Mouse (Mus musculus) stomach, embryonic 14.5 days (tissue): ENCODE data around the gene Crot. TPM values are rescaled to one million over a fixed set of nuclear protein-coding genes. Genes with fewer than 3 reads are reported as not detected.
"Not testable (repeated sequence)": the region's sequence is repeated elsewhere in the genome, so short reads cannot be mapped to it uniquely, and the experiment has no call there.

ENCODE experiments used
- ATAC-seq: fragments of 200-750 bp; cut with Nextera tagmentation; 2 replicates; pipeline ENCODE4 v1.8.0; 2017; ENCODE audit warnings: low read depth, moderate TSS enrichment; ENCODE audit not compliant: insufficient number of reproducible peaks, insufficient read depth, low FRiP score
- H3K27ac ChIP-seq: fragments of 300-500 bp; sonication (generic); 2 replicates; pipeline ENCODE4 v1.5.1; 2014; ENCODE audit warnings: mild to moderate bottlenecking, low read length, moderate library complexity, mixed read lengths
- H3K27me3 ChIP-seq: fragments of 300-500 bp; sonication (generic); 2 replicates; pipeline ENCODE4 v1.6.1; 2014; ENCODE audit warnings: low read length, control low read depth, mixed read lengths; ENCODE audit not compliant: control insufficient read depth, insufficient read depth
- H3K36me3 ChIP-seq: fragments of 300-500 bp; sonication (generic); 2 replicates; pipeline ENCODE4 v1.6.1; 2014; ENCODE audit warnings: mild to moderate bottlenecking, control low read depth, low read length, moderate library complexity, mixed read lengths; ENCODE audit not compliant: control insufficient read depth, insufficient read depth
- H3K4me1 ChIP-seq: fragments of 300-500 bp; sonication (generic); 2 replicates; pipeline ENCODE4 v1.6.1; 2014; ENCODE audit warnings: low read length, control low read depth, mixed read lengths; ENCODE audit not compliant: control insufficient read depth, insufficient read depth
- H3K4me2 ChIP-seq: fragments of 300-500 bp; sonication (generic); replicated peaks from 2 replicates; pipeline ENCODE4 v1.6.1; 2014; ENCODE audit warnings: low read depth, low read length, control low read depth
- H3K4me3 ChIP-seq: fragments of 300-500 bp; sonication (generic); 2 replicates; pipeline ENCODE4 v1.5.1; 2014; ENCODE audit warnings: low read depth, low read length, control low read depth
- H3K9ac ChIP-seq: fragments of 300-500 bp; sonication (generic); replicated peaks from 2 replicates; pipeline ENCODE4 v1.6.1; 2014; ENCODE audit warnings: low read depth, mild to moderate bottlenecking, control low read depth, low read length, moderate library complexity, mixed read lengths
- H3K9me3 ChIP-seq: fragments of 300-500 bp; sonication (generic); 2 replicates; pipeline ENCODE4 v1.6.1; 2016; ENCODE audit warnings: low read depth, low read length, control low read depth; ENCODE audit not compliant: control insufficient read depth
- WGBS: fragments of 180-500 bp; shearing (Covaris S2); extraction: QIAGEN DNeasy Blood & Tissue Kit; methylation state at CpG from one replicate; pipeline ENCODE4 v1.1.7; 2014; 5-methylcytosine and 5-hydroxymethylcytosine counted together
- polyA plus RNA-seq: library from polyadenylated mRNA; unstranded; fragments of >200 nt; fragmentation: Nextera tagmentation; extraction: Ambion mirVana; gene quantifications from 2 replicates; pipeline ENCODE4 v1.2.1, GENCODE M21; 2014

Crot gene
- polyA plus RNA-seq, 1 experiment from 2014 or later, result 55.2 TPM

DNA sequence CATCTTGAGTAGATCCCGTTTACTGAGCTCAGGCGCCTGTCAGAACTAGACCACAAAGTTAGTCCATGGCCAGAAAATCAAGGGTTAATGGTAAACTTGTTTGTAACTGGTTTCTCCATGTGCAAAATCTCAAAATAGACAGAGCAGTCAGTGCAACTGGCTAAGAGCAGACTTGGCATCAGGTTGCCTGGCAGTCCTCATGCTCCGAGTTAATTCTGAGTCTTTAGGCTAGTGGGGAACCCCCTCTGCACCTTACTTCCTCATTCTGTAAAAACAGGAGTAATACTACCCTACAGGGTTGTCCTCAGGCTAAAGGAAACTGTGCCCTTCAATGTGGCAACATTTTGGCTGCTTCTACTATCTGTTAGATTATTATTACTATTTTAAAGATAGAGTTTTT is 53.3 kb downstream of the Crot start:
- no peaks in the 10 kb centered on the region for H3K27me3 ChIP-seq
- no peaks in the 10 kb centered on the region for H3K4me1 ChIP-seq
- no peak for ATAC-seq
- H3K4me3 ChIP-seq, result no peak overlapping the region
- WGBS, result 78% methylated on average over 3 of the region's 3 CpGs
- H3K27ac ChIP-seq, result no peak overlapping the region
- no peaks in the 10 kb centered on the region for H3K36me3 ChIP-seq
- H3K9me3 ChIP-seq, result no peaks in the 10 kb centered on the region
- H3K4me2 ChIP-seq, result no peak overlapping the region
- no peak overlapping the region for H3K9ac ChIP-seq

DNA sequence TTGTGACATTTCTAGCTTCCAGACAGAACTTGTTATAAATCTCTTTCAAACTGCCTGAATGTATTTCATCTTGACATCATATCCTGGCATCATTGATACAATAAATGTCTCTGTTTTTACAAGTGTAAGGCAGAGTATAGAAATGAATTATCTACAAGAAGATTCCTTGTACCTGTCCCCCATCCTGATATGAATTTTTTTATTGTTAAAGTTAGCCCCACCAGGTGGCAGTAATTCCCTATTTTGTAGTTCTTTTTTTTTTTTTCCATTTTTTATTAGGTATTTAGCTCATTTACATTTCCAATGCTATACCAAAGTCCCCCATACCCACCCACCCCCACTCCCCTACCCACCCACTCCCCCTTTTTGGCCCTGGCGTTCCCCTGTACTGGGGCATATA is 55.9 kb downstream of the Crot start:
- ATAC-seq, H3K9me3 ChIP-seq, H3K4me1 ChIP-seq, H3K27me3 ChIP-seq, H3K36me3 ChIP-seq, H3K4me3 ChIP-seq, H3K9ac ChIP-seq, H3K4me2 ChIP-seq, H3K27ac ChIP-seq: not testable (repeated sequence)
- no CpG with 5 or more reads among the region's 1 CpGs for WGBS

GRCm38 (mm10) chr5:8937965-8938364 is 59.2 kb downstream of the Crot start:
- 89% methylated on average over 7 of the region's 7 CpGs for WGBS
- no peak overlapping the region for H3K4me3 ChIP-seq
- H3K9ac ChIP-seq, result no peak overlapping the region
- H3K27ac ChIP-seq, result no peak overlapping the region
- no peaks in the 10 kb centered on the region for H3K4me1 ChIP-seq
- ATAC-seq, result no peak
- no peaks in the 10 kb centered on the region for H3K9me3 ChIP-seq
- H3K36me3 ChIP-seq, result no peaks in the 10 kb centered on the region
- no peak overlapping the region for H3K4me2 ChIP-seq
- H3K27me3 ChIP-seq, result no peaks in the 10 kb centered on the region

- Histone ChIP-seq H3K4me3 (no peak overlapping the region), H3K9ac (no peak overlapping the region), H3K9me3 (peaks cover 5% of the 10 kb centered on the region; the same call in 1 of the 2 replicates), H3K27ac (no peak overlapping the region), H3K36me3 (no peaks in the 10 kb centered on the region), H3K4me2 (no peak overlapping the region), H3K27me3 (no peaks in the 10 kb centered on the region), H3K4me1 (no peaks in the 10 kb centered on the region)
- WGBS, result 87% methylated on average over 9 of the region's 9 CpGs
- no peak for ATAC-seq
Observed at GRCm38 (mm10) chr5:8928440-8928839, 68.7 kb downstream of the Crot start.

DNA sequence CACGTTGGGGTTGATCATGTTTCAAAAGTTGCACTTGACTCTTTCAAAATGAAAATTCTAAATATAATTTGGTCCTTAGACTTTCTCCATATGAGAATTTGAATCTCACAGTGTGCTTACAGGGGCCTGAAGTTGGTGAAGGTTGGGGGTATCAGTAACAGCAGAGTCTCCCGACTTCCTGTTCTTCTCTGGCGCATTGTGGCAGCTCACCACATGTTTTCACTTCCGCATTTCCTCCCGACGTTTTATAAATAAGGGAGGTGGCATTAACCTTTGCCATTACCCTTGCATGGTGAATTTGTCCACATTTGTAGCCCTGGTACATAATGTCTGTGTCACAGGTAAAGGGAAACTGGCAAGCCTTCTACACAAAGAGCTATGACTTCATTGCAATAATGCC is 80.1 kb downstream of the Crot start:
- Histone ChIP-seq H3K4me2 (no peak overlapping the region), H3K36me3 (no peaks in the 10 kb centered on the region), H3K9me3 (no peaks in the 10 kb centered on the region), H3K27me3 (no peaks in the 10 kb centered on the region), H3K27ac (no peak overlapping the region), H3K4me3 (no peak overlapping the region), H3K9ac (no peak overlapping the region), H3K4me1 (no peaks in the 10 kb centered on the region)
- WGBS, result 72% methylated on average over 6 of the region's 6 CpGs
- no peak for ATAC-seq

GRCm38 (mm10) chr5:8916400-8916799 is 80.7 kb downstream of the Crot start:
- Histone ChIP-seq H3K4me1 (no peaks in the 10 kb centered on the region), H3K27me3 (no peaks in the 10 kb centered on the region), H3K27ac (no peak overlapping the region), H3K36me3 (no peaks in the 10 kb centered on the region), H3K4me2 (no peak overlapping the region), H3K9me3 (no peaks in the 10 kb centered on the region), H3K9ac (no peak overlapping the region), H3K4me3 (no peak overlapping the region)
- no peak for ATAC-seq
- 91% methylated on average over 2 of the region's 2 CpGs for WGBS

Other genes starting within 250 kb of the Crot start
- 1.6 and 3.9 TPM in 2 replicates for gene Abcb1b, start 199.2 kb downstream of the Crot start, polyA plus RNA-seq
- gene Abcb4, start 103.6 kb downstream of the Crot start, polyA plus RNA-seq, result 1.1 and 1.3 TPM in 2 replicates
- 17.2 and 20.4 TPM in 2 replicates for gene Tmem243, start 103.3 kb upstream of the Crot start, polyA plus RNA-seq
- gene Dmtf1, start 164.5 kb upstream of the Crot start, polyA plus RNA-seq, result 54.7 and 60.4 TPM in 2 replicates